Comparison of ENCODE assay signal across 25 mouse cellular contexts in the genomic region with DNA sequence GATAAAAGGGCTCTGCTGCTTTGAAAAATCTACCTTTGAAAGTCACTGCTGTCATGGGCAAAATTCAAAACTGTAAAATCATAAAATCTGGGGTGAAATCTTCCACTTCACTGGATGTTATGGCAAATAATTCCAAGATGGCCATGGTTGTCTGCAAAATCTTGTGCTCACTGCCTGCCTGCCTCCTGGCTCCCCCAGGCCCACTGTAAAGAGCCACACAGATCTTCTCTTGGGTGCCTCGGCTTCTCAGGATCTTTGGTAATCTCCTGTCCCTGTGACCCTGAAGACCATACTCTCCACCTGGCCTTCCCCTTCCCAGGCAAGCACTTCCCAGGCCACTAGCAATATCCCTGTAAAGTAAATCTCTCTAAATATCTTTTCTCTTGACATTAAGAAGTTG.
"Had no signal": no experiment of that assay in that cellular context is flagged by ENCODE, and none has a peak within 500 bp of the region (broad histone marks: within the 10 kb centered on the region; RNA-seq: fewer than 3 reads in every experiment).

No protein-coding gene starts in this region.

- H3K27me3 ChIP-seq: embryonic facial prominence, embryonic 12.5 days; embryonic facial prominence, embryonic 13.5 days; embryonic facial prominence, embryonic 15.5 days; forebrain, embryonic 12.5 days; forebrain, embryonic 13.5 days; forebrain, embryonic 15.5 days had no signal

- DNase-seq: cerebellum, adult 2 months; cerebellum, adult 8-10 months; cerebellum, adult 9-10 months; cerebellum, adult 9-11 months; cerebellum, postnatal 10 days; cerebellum, postnatal 14 days; cerebellum, postnatal 25 days; cerebellum, postnatal 36 days; embryo, embryonic 11 days; forebrain, postnatal 0 days; gastrocnemius, adult 2 months; gastrocnemius, postnatal 10 days; gastrocnemius, postnatal 14 days; gastrocnemius, postnatal 25 days; gastrocnemius, postnatal 36 days; heart, adult 2 months had no signal

- H3K36me3 ChIP-seq: embryonic facial prominence, embryonic 10.5 days; embryonic facial prominence, embryonic 12.5 days; embryonic facial prominence, embryonic 13.5 days; embryonic facial prominence, embryonic 15.5 days; forebrain, embryonic 10.5 days; forebrain, embryonic 12.5 days; forebrain, embryonic 15.5 days had no signal

- H3K4me1 ChIP-seq: embryonic facial prominence, embryonic 10.5 days; embryonic facial prominence, embryonic 12.5 days; embryonic facial prominence, embryonic 13.5 days; embryonic facial prominence, embryonic 15.5 days; forebrain, embryonic 12.5 days had no signal

- H3K27ac ChIP-seq: embryonic facial prominence, embryonic 10.5 days; embryonic facial prominence, embryonic 12.5 days; embryonic facial prominence, embryonic 13.5 days; embryonic facial prominence, embryonic 15.5 days; forebrain, embryonic 10.5 days; forebrain, embryonic 12.5 days; forebrain, embryonic 13.5 days; forebrain, embryonic 15.5 days; gastrocnemius, adult 2 months; heart, adult 2 months had no signal

- H3K9me3 ChIP-seq: embryonic facial prominence, embryonic 10.5 days; embryonic facial prominence, embryonic 12.5 days; embryonic facial prominence, embryonic 13.5 days; embryonic facial prominence, embryonic 15.5 days; forebrain, embryonic 10.5 days; forebrain, embryonic 12.5 days; forebrain, embryonic 13.5 days; forebrain, embryonic 15.5 days had no signal

- H3K4me3 ChIP-seq: embryonic facial prominence, embryonic 10.5 days; embryonic facial prominence, embryonic 12.5 days; embryonic facial prominence, embryonic 13.5 days; embryonic facial prominence, embryonic 15.5 days; erythroblast, embryonic 14.5 days; forebrain, embryonic 10.5 days; forebrain, embryonic 12.5 days; forebrain, embryonic 13.5 days; forebrain, embryonic 15.5 days; gastrocnemius, adult 2 months; heart, adult 2 months had no signal
